In genomic region chr12:33959206-33959605, GRCm38 (mm10) we compare ENCODE assay signal across 11 mouse cellular contexts. TPM values are rescaled to one million over a fixed set of nuclear protein-coding genes. Genes with fewer than 3 reads are reported as not detected.
DNase-seq lines count a peak whose midpoint lies in the region; ATAC-seq and TF ChIP-seq lines count a peak whose summit lies in the region.
"Had no signal": no experiment of that assay in that cellular context is flagged by ENCODE, and none has a peak within 500 bp of the region (broad histone marks: within the 10 kb centered on the region; RNA-seq: fewer than 3 reads in every experiment).

No protein-coding gene starts in this region.

- peaks cover 25% of the 10 kb centered on the region for H3K4me1 ChIP-seq in heart, embryonic 10.5 days
- H3K4me1 ChIP-seq in E14TG2a.4 (replicated peaks; ENCODE audit: low read depth, low read length) = peaks cover 43% of the 10 kb centered on the region
- H3K4me1 ChIP-seq in hindbrain, embryonic 13.5 days (replicated peaks) = peaks cover 21% of the 10 kb centered on the region
- 0 out of 2 replicates have a peak, but pooled peaks cover 4% of the 10 kb centered on the region for H3K4me1 ChIP-seq in midbrain, embryonic 14.5 days (ENCODE audit: control insufficient read depth, insufficient read depth, low read length)

- H3K4me3 ChIP-seq in heart, embryonic 10.5 days = peak overlapping the region; percentile 83
- H3K4me3 ChIP-seq in E14TG2a.4 (replicated peaks; ENCODE audit: low read length) = peak overlapping the region; percentile 79
- peak overlapping the region; percentile 49 for H3K4me3 ChIP-seq in hindbrain, embryonic 13.5 days
- 0 out of 2 replicates have a peak overlapping the region, but pooled peaks have one; percentile 48 for H3K4me3 ChIP-seq in midbrain, embryonic 14.5 days (replicated peaks; ENCODE audit: low read depth, low read length)

- H3K27me3 ChIP-seq in heart, embryonic 10.5 days (ENCODE audit: insufficient read depth, poor library complexity, severe bottlenecking) = peaks cover 91% of the 10 kb centered on the region
- H3K27me3 ChIP-seq in E14TG2a.4 (ENCODE audit: insufficient read depth, low read length) = peaks cover 74% of the 10 kb centered on the region
- peaks cover 93% of the 10 kb centered on the region for H3K27me3 ChIP-seq in hindbrain, embryonic 13.5 days
- H3K27me3 ChIP-seq in midbrain, embryonic 14.5 days (ENCODE audit: control insufficient read depth, insufficient read depth, low read length) = peaks cover 83% of the 10 kb centered on the region

- no peak for TF ChIP-seq CTCF in E14TG2a.4 (conservative IDR thresholded peaks at IDR 0.05; ENCODE audit: low read length)

- H3K27ac ChIP-seq in heart, embryonic 10.5 days = peak overlapping the region; percentile 93; the same call in 1 of the 2 replicates
- H3K27ac ChIP-seq in hindbrain, embryonic 13.5 days = no peak overlapping the region
- no peak overlapping the region for H3K27ac ChIP-seq in midbrain, embryonic 14.5 days (replicated peaks; ENCODE audit: low read depth, low read length)

- no peak overlapping the region; the same call in 1 of the 2 replicates for H3K4me2 ChIP-seq in hindbrain, embryonic 13.5 days
- peak overlapping the region; percentile 84 for H3K4me2 ChIP-seq in midbrain, embryonic 14.5 days (ENCODE audit: low read length)

- DNase-seq in heart, embryonic 10.5 days (ENCODE audit: low spot score) = no peak
- DNase-seq in heart, adult 18-20 months = no peak
- peak; percentile 36 for DNase-seq in midbrain, embryonic 14.5 days
- no peak for DNase-seq in spleen, adult 12 weeks (ENCODE audit: low spot score)
- no peak for DNase-seq in testis, postnatal 14 days (ENCODE audit: low spot score)
- DNase-seq in T-cell, adult 2 months (ENCODE audit: low spot score) = no peak
- DNase-seq: cerebellum, postnatal 36 days; layer of hippocampus, postnatal 36 days had no signal

- no peaks in the 10 kb centered on the region for H3K36me3 ChIP-seq in heart, embryonic 10.5 days
- no peaks in the 10 kb centered on the region for H3K36me3 ChIP-seq in E14TG2a.4 (ENCODE audit: insufficient read depth, low read length)
- no peaks in the 10 kb centered on the region for H3K36me3 ChIP-seq in hindbrain, embryonic 13.5 days
- H3K36me3 ChIP-seq in midbrain, embryonic 14.5 days (ENCODE audit: control insufficient read depth, insufficient read depth, low read length) = no peaks in the 10 kb centered on the region

- no peak overlapping the region for H3K9ac ChIP-seq in hindbrain, embryonic 13.5 days
- H3K9ac ChIP-seq in midbrain, embryonic 14.5 days (replicated peaks; ENCODE audit: low read length) = no peak overlapping the region

- H3K9me3 ChIP-seq in heart, embryonic 10.5 days = no peaks in the 10 kb centered on the region
- H3K9me3 ChIP-seq in E14TG2a.4 (ENCODE audit: low read length) = no peaks in the 10 kb centered on the region
- no peaks in the 10 kb centered on the region for H3K9me3 ChIP-seq in hindbrain, embryonic 13.5 days
- H3K9me3 ChIP-seq in midbrain, embryonic 14.5 days (ENCODE audit: control insufficient read depth, low read length) = no peaks in the 10 kb centered on the region

- 4% methylated on average over 6 of the region's 6 CpGs for WGBS in heart, embryonic 10.5 days
- WGBS in hindbrain, embryonic 13.5 days = 1% methylated on average over 6 of the region's 6 CpGs
- WGBS in midbrain, embryonic 14.5 days = 2% methylated on average over 6 of the region's 6 CpGs

- ATAC-seq in hindbrain, embryonic 13.5 days (ENCODE audit: low FRiP score) = no peak
- no peak for ATAC-seq in midbrain, embryonic 14.5 days (ENCODE audit: low FRiP score, low TSS enrichment)

RNA-seq across cellular contexts. Expression of gene Twist1, which starts 1.7 kb away (rescaled TPM):
- polyA plus RNA-seq in heart, embryonic 10.5 days (2016; fragmentation: Nextera tagmentation; extraction: Ambion mirVana) = 7.5 and 17.4 TPM in 2 replicates
- 1 to 10 TPM; 1.3 to 2.3 TPM for total RNA-seq in heart, adult 18-20 months (2021)
- 2.4 and 2.8 TPM in 2 replicates for polyA plus RNA-seq in hindbrain, embryonic 13.5 days (2015; fragmentation: Nextera tagmentation; extraction: Ambion mirVana)
- 1.2 and 2.1 TPM in 2 replicates for polyA plus RNA-seq in midbrain, embryonic 14.5 days (2014; fragmentation: Nextera tagmentation; extraction: Ambion mirVana)

RNA-seq across cellular contexts. Expression of gene Ferd3l, which starts 31.0 kb away (rescaled TPM):
- not detected in 2 replicates for polyA plus RNA-seq in heart, embryonic 10.5 days (2016; fragmentation: Nextera tagmentation; extraction: Ambion mirVana)
- total RNA-seq in heart, adult 18-20 months (2021) = not detected
- 1.1 and 2.2 TPM in 2 replicates for polyA plus RNA-seq in hindbrain, embryonic 13.5 days (2015; fragmentation: Nextera tagmentation; extraction: Ambion mirVana)
- 0.41 and 1.7 TPM in 2 replicates for polyA plus RNA-seq in midbrain, embryonic 14.5 days (2014; fragmentation: Nextera tagmentation; extraction: Ambion mirVana)
- total RNA-seq: layer of hippocampus, postnatal 36 days had no signal
- polyA plus RNA-seq: gonadal fat pad, adult 2 months had no signal
